Comparison of ENCODE assay signal across 8 mouse cellular contexts in the genomic region with DNA sequence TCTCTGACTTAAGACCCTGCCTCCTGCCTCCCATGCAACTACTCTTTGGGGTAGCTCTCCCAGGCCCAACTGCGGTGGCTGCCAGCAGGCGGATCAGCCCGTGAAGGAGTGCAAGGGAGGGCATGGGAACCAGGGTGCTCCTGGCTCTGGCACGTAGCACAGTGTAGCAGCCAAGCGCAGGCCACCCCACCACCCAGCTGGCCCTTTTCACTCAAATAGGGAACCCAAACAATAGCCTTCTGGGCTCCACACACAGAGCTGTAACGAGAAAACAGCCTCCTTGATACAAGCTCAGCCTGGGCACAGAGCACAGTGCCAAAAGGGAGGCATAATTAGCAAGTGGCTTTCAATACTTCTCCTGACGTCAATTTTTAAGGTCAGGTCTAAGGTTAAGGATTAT.
DNase-seq lines count a peak whose midpoint lies in the region; ATAC-seq and TF ChIP-seq lines count a peak whose summit lies in the region.
"Had no signal": no experiment of that assay in that cellular context is flagged by ENCODE, and none has a peak within 500 bp of the region (broad histone marks: within the 10 kb centered on the region; RNA-seq: fewer than 3 reads in every experiment).

No protein-coding gene starts in this region.

- no peak for TF ChIP-seq POLR2A in brain, embryonic 14.5 days (IDR thresholded peaks at IDR 0.05; ENCODE audit: borderline replicate concordance, extremely low read depth, insufficient read depth, insufficient read length, poor library complexity, severe bottlenecking)

- WGBS in hindbrain, embryonic 14.5 days = 24% methylated on average over 7 of the region's 7 CpGs
- 25% methylated on average over 7 of the region's 7 CpGs for WGBS in midbrain, embryonic 12.5 days
- WGBS in intestine, postnatal 0 days = 75% methylated on average over 7 of the region's 7 CpGs

- peaks cover 10% of the 10 kb centered on the region; the same call in 1 of the 2 replicates for H3K4me1 ChIP-seq in hindbrain, embryonic 14.5 days (replicated peaks; ENCODE audit: control insufficient read depth, insufficient read depth, low read length)
- peaks cover 20% of the 10 kb centered on the region for H3K4me1 ChIP-seq in midbrain, embryonic 12.5 days
- H3K4me1 ChIP-seq in intestine, postnatal 0 days (replicated peaks; ENCODE audit: control insufficient read depth, insufficient read depth, low read length) = no peaks in the 10 kb centered on the region

- peak; percentile 91 for ATAC-seq in hindbrain, embryonic 14.5 days (ENCODE audit: low FRiP score)
- ATAC-seq in midbrain, embryonic 12.5 days (ENCODE audit: low FRiP score, low read depth) = peak; percentile 78
- no peak for ATAC-seq in intestine, postnatal 0 days

- peak; percentile 67 for DNase-seq in Muller cell, postnatal 12 days (ENCODE audit: inconsistent ontology term)
- DNase-seq in brain, embryonic 14.5 days (ENCODE audit: low read depth) = peak; percentile 95
- DNase-seq in hindbrain, embryonic 14.5 days (ENCODE audit: low spot score) = no peak
- DNase-seq in urinary bladder, postnatal 36 days (ENCODE audit: low spot score in 2 of 2) = no peak
- DNase-seq in spleen, postnatal 36 days (ENCODE audit: low spot score in 2 of 2) = no peak

- TF ChIP-seq CTCF in brain, embryonic 14.5 days (IDR thresholded peaks at IDR 0.05; ENCODE audit: borderline replicate concordance, extremely low read depth, insufficient read depth, insufficient read length) = no peak
- TF ChIP-seq CTCF in intestine, postnatal 0 days (IDR thresholded peaks at IDR 0.05; ENCODE audit: low read depth) = no peak

- H3K36me3 ChIP-seq in hindbrain, embryonic 14.5 days (replicated peaks; ENCODE audit: control insufficient read depth, insufficient read depth) = no peaks in the 10 kb centered on the region
- H3K36me3 ChIP-seq in midbrain, embryonic 12.5 days = peaks cover 3% of the 10 kb centered on the region; the same call in 1 of the 2 replicates
- H3K36me3 ChIP-seq in intestine, postnatal 0 days (ENCODE audit: control insufficient read depth, insufficient read depth) = no peaks in the 10 kb centered on the region
- H3K36me3 ChIP-seq: lung, embryonic 15.5 days had no signal

- no peaks in the 10 kb centered on the region for H3K9me3 ChIP-seq in hindbrain, embryonic 14.5 days (ENCODE audit: control insufficient read depth, low read length)
- H3K9me3 ChIP-seq in midbrain, embryonic 12.5 days = no peaks in the 10 kb centered on the region
- H3K9me3 ChIP-seq in intestine, postnatal 0 days (ENCODE audit: control insufficient read depth) = no peaks in the 10 kb centered on the region
- H3K9me3 ChIP-seq: lung, embryonic 15.5 days had no signal

- no peaks in the 10 kb centered on the region for H3K27me3 ChIP-seq in hindbrain, embryonic 14.5 days (ENCODE audit: control insufficient read depth, insufficient read depth, low read length)
- peaks cover 16% of the 10 kb centered on the region for H3K27me3 ChIP-seq in midbrain, embryonic 12.5 days
- no peaks in the 10 kb centered on the region for H3K27me3 ChIP-seq in intestine, postnatal 0 days (replicated peaks; ENCODE audit: control insufficient read depth, insufficient read depth, low read length)
- H3K27me3 ChIP-seq: lung, embryonic 15.5 days had no signal

- H3K4me2 ChIP-seq in hindbrain, embryonic 14.5 days (replicated peaks) = no peak overlapping the region
- no peak overlapping the region for H3K4me2 ChIP-seq in midbrain, embryonic 12.5 days (replicated peaks)
- H3K4me2 ChIP-seq in intestine, postnatal 0 days (replicated peaks; ENCODE audit: low read depth) = no peak overlapping the region
- H3K4me2 ChIP-seq: lung, embryonic 15.5 days had no signal

- H3K9ac ChIP-seq in hindbrain, embryonic 14.5 days = no peak overlapping the region
- H3K9ac ChIP-seq in midbrain, embryonic 12.5 days (replicated peaks) = no peak overlapping the region
- H3K9ac ChIP-seq in intestine, postnatal 0 days (ENCODE audit: low read depth, low read length) = no peak overlapping the region
- H3K9ac ChIP-seq: lung, embryonic 15.5 days had no signal

- no peak overlapping the region for H3K27ac ChIP-seq in hindbrain, embryonic 14.5 days
- H3K27ac ChIP-seq in midbrain, embryonic 12.5 days (replicated peaks) = 0 out of 2 replicates have a peak overlapping the region, but pooled peaks have one; percentile 47
- H3K27ac ChIP-seq in intestine, postnatal 0 days (ENCODE audit: low read depth, low read length) = no peak overlapping the region

- no peak overlapping the region for H3K4me3 ChIP-seq in hindbrain, embryonic 14.5 days (replicated peaks; ENCODE audit: low read length)
- H3K4me3 ChIP-seq in midbrain, embryonic 12.5 days = no peak overlapping the region
- no peak overlapping the region for H3K4me3 ChIP-seq in intestine, postnatal 0 days (ENCODE audit: low read depth, low read length)
- H3K4me3 ChIP-seq: lung, embryonic 15.5 days had no signal

Comparison
In these comparisons a context has a peak if more than half of its experiments do, and no peak if none do; other contexts are left out.
1. DNase-seq: peak in Muller cell, postnatal 12 days (single experiment) and brain, embryonic 14.5 days (single experiment); none in hindbrain, embryonic 14.5 days (single experiment), urinary bladder, postnatal 36 days (0 of 2) and spleen, postnatal 36 days (0 of 2).